Mouse (Mus musculus) Muller cell, postnatal 12 days (primary cell): Measurements from ENCODE around the gene Fbxo45.

ENCODE experiments used
- DNase-seq: peaks from one replicate; pipeline ENCODE4 v3.0.0-alpha.2; 2015; ENCODE audit errors: inconsistent ontology term

Gene Fbxo45

DNA sequence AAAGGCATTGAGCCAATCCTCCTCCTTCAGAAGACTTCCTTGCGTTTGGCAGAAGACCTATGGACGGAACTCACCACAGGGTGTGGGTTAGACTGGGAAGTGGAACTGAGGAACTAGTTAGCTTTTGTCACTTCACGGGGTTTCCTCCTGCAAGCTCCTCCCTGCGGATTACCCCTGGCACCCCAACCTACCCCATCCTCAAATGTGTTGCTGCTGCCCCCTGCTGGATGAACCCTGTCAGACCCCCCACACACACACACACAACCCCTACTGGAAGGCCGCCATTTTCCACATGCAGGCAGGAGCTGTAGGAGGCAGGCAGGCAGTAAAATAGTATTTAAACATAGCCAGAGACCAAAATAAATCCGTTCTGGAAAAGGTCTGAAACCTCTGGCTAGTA, 44.3 kb downstream of the Fbxo45 start:
- DNase-seq, result no peak

GRCm38 (mm10) chr16:32201004-32201325, 46.0 kb downstream of the Fbxo45 start:
- no peak for DNase-seq

DNA sequence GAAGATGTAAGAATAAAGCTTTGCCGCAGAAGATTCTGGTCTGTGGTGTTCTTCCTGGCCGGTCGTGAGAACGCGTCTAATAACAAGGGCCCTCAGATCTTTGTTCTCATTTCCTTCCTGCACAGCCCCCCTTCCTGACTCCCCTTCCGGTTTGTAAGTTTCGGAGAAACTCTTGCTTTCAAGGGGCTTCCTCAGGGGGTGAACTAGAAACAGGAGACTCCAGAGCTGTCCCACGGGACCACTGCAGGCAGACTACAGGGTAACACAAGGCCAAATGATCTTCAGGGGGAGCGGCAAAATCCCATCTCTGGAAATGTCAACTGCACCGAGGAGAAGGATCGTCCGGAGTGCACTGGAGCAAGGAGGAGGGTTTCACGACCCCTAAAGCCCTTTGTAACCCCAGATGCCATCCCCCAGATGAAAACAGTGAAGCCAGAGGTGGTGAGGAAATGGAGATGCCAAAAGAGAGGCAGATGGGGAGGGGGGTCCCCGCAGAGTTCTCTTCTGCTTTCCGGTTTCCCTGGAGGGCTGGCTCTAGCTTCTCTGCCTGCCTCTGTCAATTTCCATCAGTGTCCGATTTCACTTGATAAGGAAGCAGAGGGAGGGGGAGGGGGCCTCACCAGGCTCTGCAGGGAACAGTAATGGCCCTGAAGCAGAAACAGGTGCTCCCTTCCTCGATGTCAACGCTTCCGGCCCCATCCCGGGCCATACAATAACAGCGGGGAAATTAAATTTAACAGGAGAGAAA, 46.5 kb downstream of the Fbxo45 start:
- DNase-seq, result peak; percentile 24

- DNase-seq, result no peak
Measured at GRCm38 (mm10) chr16:32190011-32190441, 56.9 kb downstream of the Fbxo45 start.

DNA sequence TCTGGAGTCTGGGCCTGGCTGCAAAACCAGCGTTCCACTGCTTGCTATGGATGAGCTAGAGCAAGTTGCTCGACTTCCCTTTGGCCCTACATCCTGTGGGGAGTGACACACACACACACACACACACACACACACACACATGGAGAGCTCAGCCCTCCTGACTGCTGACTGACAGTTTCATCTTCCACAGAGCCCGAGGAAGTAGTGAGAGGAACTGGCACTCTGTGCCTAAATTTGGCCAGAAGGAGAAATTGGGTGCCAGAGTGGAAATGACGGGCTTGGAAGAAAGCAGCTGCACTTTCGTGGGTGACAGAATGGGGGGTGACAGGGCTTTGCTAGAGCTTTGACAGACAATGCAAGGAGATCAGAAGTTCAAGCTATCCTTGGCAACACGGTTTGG, 57.8 kb downstream of the Fbxo45 start:
- DNase-seq, result no peak

- no peak for DNase-seq
Measured at GRCm38 (mm10) chr16:32186056-32186455, 60.9 kb downstream of the Fbxo45 start.
